Mouse (Mus musculus) midbrain, embryonic 16.5 days (tissue): ENCODE data around the gene Parp8. TPM values are rescaled to one million over a fixed set of nuclear protein-coding genes. Genes with fewer than 3 reads are reported as not detected.

Experiments
- ATAC-seq: fragments of 200-750 bp; cut with Nextera tagmentation; 2 replicates; pipeline ENCODE4 v1.8.0; 2017; ENCODE audit warnings: moderate TSS enrichment
- H3K27ac ChIP-seq: fragments of 300-500 bp; sonication (generic); 2 replicates; pipeline ENCODE4 v1.5.1; 2014; ENCODE audit warnings: mild to moderate bottlenecking, low read length, mixed read lengths
- H3K27me3 ChIP-seq: fragments of 300-500 bp; sonication (generic); 2 replicates; pipeline ENCODE4 v1.6.1; 2014; ENCODE audit warnings: low read depth, low read length, mixed read lengths; ENCODE audit not compliant: control insufficient read depth, insufficient read depth
- H3K36me3 ChIP-seq: fragments of 300-500 bp; sonication (generic); 2 replicates; pipeline ENCODE4 v1.6.1; 2014; ENCODE audit warnings: mild to moderate bottlenecking, low read length, moderate library complexity, mixed read lengths; ENCODE audit not compliant: control insufficient read depth, insufficient read depth
- H3K4me1 ChIP-seq: fragments of 300-500 bp; sonication (generic); 2 replicates; pipeline ENCODE4 v1.6.1; 2014; ENCODE audit warnings: mild to moderate bottlenecking, low read length, mixed read lengths; ENCODE audit not compliant: control insufficient read depth, insufficient read depth
- H3K4me2 ChIP-seq: fragments of 300-500 bp; sonication (generic); 2 replicates; pipeline ENCODE4 v1.6.1; 2014; ENCODE audit warnings: mild to moderate bottlenecking, low read length, mixed read lengths
- H3K4me3 ChIP-seq: fragments of 300-500 bp; sonication (generic); 2 replicates; pipeline ENCODE4 v1.5.1; 2014; ENCODE audit warnings: low read depth, mild to moderate bottlenecking, low read length, moderate library complexity, mixed read lengths
- H3K9ac ChIP-seq: fragments of 300-500 bp; sonication (generic); 2 replicates; pipeline ENCODE4 v1.6.1; 2014; ENCODE audit warnings: low read depth, low read length, mixed read lengths
- H3K9me3 ChIP-seq: fragments of 300-500 bp; sonication (generic); replicated peaks from 2 replicates; pipeline ENCODE4 v1.6.1; 2014; ENCODE audit warnings: mild to moderate bottlenecking, low read length, mixed read lengths; ENCODE audit not compliant: control insufficient read depth, poor library complexity, severe bottlenecking
- WGBS: fragments of 180-500 bp; shearing (Covaris S2); extraction: QIAGEN DNeasy Blood & Tissue Kit; methylation state at CpG from one replicate; pipeline ENCODE4 v1.1.7; 2014; 5-methylcytosine and 5-hydroxymethylcytosine counted together
- polyA plus RNA-seq: library from polyadenylated mRNA; unstranded; fragments of >200 nt; fragmentation: Nextera tagmentation; extraction: Ambion mirVana; gene quantifications from 2 replicates; pipeline ENCODE4 v1.2.1, GENCODE M21; 2015

Gene Parp8
- polyA plus RNA-seq, 1 experiment from 2014 or later, result 33.7 TPM

- peak overlapping the region; percentile 66 for H3K4me3 ChIP-seq
- H3K27me3 ChIP-seq, result no peaks in the 10 kb centered on the region
- H3K9ac ChIP-seq, result peak overlapping the region; percentile 88
- H3K36me3 ChIP-seq, result no peaks in the 10 kb centered on the region
- peak overlapping the region; percentile 92 for H3K27ac ChIP-seq
- whole genome bisulfite sequencing, result 0% methylated on average over 18 of the region's 18 CpGs
- H3K4me2 ChIP-seq, result peak overlapping the region; percentile 68
- peak; percentile 69 for ATAC-seq
- no peaks in the 10 kb centered on the region for H3K9me3 ChIP-seq
- H3K4me1 ChIP-seq, result peaks cover 31% of the 10 kb centered on the region
Observed at GRCm38 (mm10) chr13:117024916-117025225, 466 bp downstream of the Parp8 start.

- Histone ChIP-seq H3K9me3 (no peaks in the 10 kb centered on the region), H3K4me3 (peak overlapping the region; percentile 66), H3K36me3 (no peaks in the 10 kb centered on the region), H3K4me2 (peak overlapping the region; percentile 68), H3K4me1 (peaks cover 31% of the 10 kb centered on the region), H3K27ac (peak overlapping the region; percentile 92), H3K27me3 (no peaks in the 10 kb centered on the region), H3K9ac (peak overlapping the region; percentile 88)
- 0% methylated on average over 42 of the region's 64 CpGs for WGBS
- ATAC-seq, result peak; percentile 85
Observed at GRCm38 (mm10) chr13:117024127-117024915, 1.0 kb downstream of the Parp8 start.

GRCm38 (mm10) chr13:117023346-117024050 is 1.8 kb downstream of the Parp8 start:
- Histone ChIP-seq H3K36me3 (no peaks in the 10 kb centered on the region), H3K9ac (peak overlapping the region; percentile 88), H3K9me3 (no peaks in the 10 kb centered on the region), H3K27ac (peak overlapping the region; percentile 92), H3K4me2 (peak overlapping the region; percentile 68), H3K27me3 (no peaks in the 10 kb centered on the region), H3K4me1 (peaks cover 31% of the 10 kb centered on the region), H3K4me3 (peak overlapping the region; percentile 66)
- no peak for ATAC-seq
- WGBS, result 1% methylated on average over 12 of the region's 12 CpGs

- ATAC-seq, result no peak
- H3K4me3 ChIP-seq, result no peak overlapping the region
- H3K9me3 ChIP-seq, result no peaks in the 10 kb centered on the region
- H3K9ac ChIP-seq, result no peak overlapping the region
- H3K27me3 ChIP-seq, result no peaks in the 10 kb centered on the region
- H3K27ac ChIP-seq, result no peak overlapping the region
- no peak overlapping the region for H3K4me2 ChIP-seq
- H3K4me1 ChIP-seq, result peaks cover 24% of the 10 kb centered on the region
- 68% methylated on average over 6 of the region's 6 CpGs for WGBS
- H3K36me3 ChIP-seq, result no peaks in the 10 kb centered on the region
Observed at GRCm38 (mm10) chr13:117020631-117021030, 4.7 kb downstream of the Parp8 start.

GRCm38 (mm10) chr13:117018676-117019075 is 6.7 kb downstream of the Parp8 start:
- 96% methylated on average over 6 of the region's 6 CpGs for WGBS
- ATAC-seq, result no peak

GRCm38 (mm10) chr13:117013516-117013915 is 11.8 kb downstream of the Parp8 start:
- no peak overlapping the region for H3K4me2 ChIP-seq
- H3K36me3 ChIP-seq, result no peaks in the 10 kb centered on the region
- H3K9me3 ChIP-seq, result peaks cover 3% of the 10 kb centered on the region; the same call in 1 of the 2 replicates
- no peak for ATAC-seq
- no peaks in the 10 kb centered on the region for H3K4me1 ChIP-seq
- 90% methylated on average over 2 of the region's 2 CpGs for WGBS
- no peak overlapping the region for H3K9ac ChIP-seq
- no peaks in the 10 kb centered on the region for H3K27me3 ChIP-seq
- H3K27ac ChIP-seq, result no peak overlapping the region
- no peak overlapping the region for H3K4me3 ChIP-seq

More at GRCm38 (mm10) chr13:117018676-117019075, 6.7 kb downstream of the Parp8 start:
- peaks cover 24% of the 10 kb centered on the region for H3K4me1 ChIP-seq
- no peak overlapping the region for H3K4me3 ChIP-seq
- no peaks in the 10 kb centered on the region for H3K9me3 ChIP-seq
- no peak overlapping the region for H3K27ac ChIP-seq
- H3K36me3 ChIP-seq, result no peaks in the 10 kb centered on the region
- no peaks in the 10 kb centered on the region for H3K27me3 ChIP-seq
- H3K4me2 ChIP-seq, result no peak overlapping the region
- H3K9ac ChIP-seq, result no peak overlapping the region

GRCm38 (mm10) chr13:117012031-117012430 is 13.3 kb downstream of the Parp8 start:
- Histone ChIP-seq H3K4me1 (no peaks in the 10 kb centered on the region), H3K27ac (no peak overlapping the region)

GRCm38 (mm10) chr13:117010143-117010542 is 15.2 kb downstream of the Parp8 start:
- Histone ChIP-seq H3K9ac (no peak overlapping the region), H3K4me1 (peaks cover 2% of the 10 kb centered on the region; the same call in 1 of the 2 replicates), H3K9me3 (peaks cover 3% of the 10 kb centered on the region; the same call in 1 of the 2 replicates), H3K27ac (no peak overlapping the region), H3K4me2 (no peak overlapping the region), H3K4me3 (no peak overlapping the region), H3K36me3 (no peaks in the 10 kb centered on the region), H3K27me3 (no peaks in the 10 kb centered on the region)
- 69% methylated on average over 8 of the region's 8 CpGs for WGBS
- 0 out of 2 replicates have a peak, but pooled peaks have one; percentile 12 for ATAC-seq

More at GRCm38 (mm10) chr13:117012031-117012430, 13.3 kb downstream of the Parp8 start:
- 97% methylated on average over 9 of the region's 9 CpGs for WGBS
- Histone ChIP-seq H3K4me3 (no peak overlapping the region), H3K9ac (no peak overlapping the region), H3K27me3 (no peaks in the 10 kb centered on the region), H3K9me3 (peaks cover 3% of the 10 kb centered on the region; the same call in 1 of the 2 replicates), H3K4me2 (no peak overlapping the region), H3K36me3 (no peaks in the 10 kb centered on the region)
- no peak for ATAC-seq
